Mouse (Mus musculus) embryo, embryonic 10.5 days (tissue): Measurements from ENCODE around the gene Zcwpw1.
A peak's percentile ranks its signal among the peaks of the same experiment; 100 is the strongest.
"Not testable (repeated sequence)": the region's sequence is repeated elsewhere in the genome, so short reads cannot be mapped to it uniquely, and the experiment has no call there.

Experiments used
- DNase-seq: peaks from one replicate; pipeline ENCODE4 v3.0.0-alpha.2; 2015; ENCODE audit warnings: low spot score

The Zcwpw1 gene

DNA sequence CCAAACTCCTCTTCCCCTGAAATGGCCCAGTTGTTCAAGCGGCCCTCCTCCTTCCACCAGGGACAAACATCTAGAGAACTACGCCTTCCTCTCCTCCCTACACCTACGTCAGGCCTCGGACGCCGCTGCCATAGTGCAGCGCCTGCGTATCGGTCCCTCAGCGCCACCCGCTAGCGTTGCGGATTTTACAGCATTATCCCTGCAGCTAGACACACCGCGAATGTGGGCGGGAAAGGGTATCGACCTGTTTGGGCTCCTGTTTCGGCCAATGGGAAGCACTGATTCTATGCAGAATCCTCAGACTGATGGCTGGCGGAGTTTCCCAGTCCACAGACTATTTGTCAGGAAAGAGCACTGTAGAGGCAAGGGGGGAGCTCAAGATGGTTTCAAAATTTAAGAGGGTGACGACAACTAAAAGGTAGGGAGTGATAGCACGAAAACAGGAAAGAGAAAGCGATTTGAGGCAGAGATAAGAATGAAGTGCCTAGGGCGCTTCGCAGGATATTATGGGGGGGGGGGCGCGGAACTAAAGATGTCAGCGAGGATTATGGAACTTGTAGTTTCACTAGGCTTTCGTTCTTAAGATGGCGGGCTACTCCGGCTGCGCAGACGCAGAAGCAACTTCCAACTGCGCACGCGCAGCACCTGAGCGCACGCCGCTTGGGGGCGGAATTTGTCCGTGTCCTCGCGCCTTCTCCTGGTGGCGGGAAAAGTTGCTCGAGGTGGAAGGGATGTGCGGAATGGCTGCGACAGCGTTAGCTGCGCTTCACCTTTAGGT, at the start of gene Zcwpw1, which contains the start of gene Mepce:
TSS of gene Zcwpw1 (plus strand) at position 648 of the 778 bp plus-strand sequence.
TSS of gene Mepce (minus strand) at position 505 of the 778 bp plus-strand sequence.
- peak; percentile 97 for DNase-seq

DNA sequence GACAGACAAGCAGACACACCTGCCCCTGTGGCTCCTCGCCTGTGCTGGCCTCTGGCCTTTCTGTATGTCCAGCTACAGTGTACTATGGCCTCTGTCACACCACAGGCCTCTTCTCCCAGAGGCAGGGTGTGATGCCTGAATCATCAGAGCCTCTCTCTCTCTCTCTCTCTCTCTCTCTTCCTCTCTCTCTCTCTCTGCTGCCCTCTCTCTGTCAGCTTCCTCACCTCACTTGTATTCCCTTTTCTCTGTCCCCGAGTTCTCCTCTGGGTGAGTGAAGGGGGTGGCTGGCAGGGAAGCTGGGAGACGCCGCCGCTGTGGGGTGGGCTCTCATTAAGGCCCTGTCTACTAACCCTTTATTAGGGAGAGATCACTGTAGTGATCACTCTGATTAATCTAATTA, 49.1 kb upstream of the Zcwpw1 start:
- peak; percentile 25 for DNase-seq

GRCm38 (mm10) chr5:137739471-137739870, 48.1 kb upstream of the Zcwpw1 start:
- no peak for DNase-seq

DNA sequence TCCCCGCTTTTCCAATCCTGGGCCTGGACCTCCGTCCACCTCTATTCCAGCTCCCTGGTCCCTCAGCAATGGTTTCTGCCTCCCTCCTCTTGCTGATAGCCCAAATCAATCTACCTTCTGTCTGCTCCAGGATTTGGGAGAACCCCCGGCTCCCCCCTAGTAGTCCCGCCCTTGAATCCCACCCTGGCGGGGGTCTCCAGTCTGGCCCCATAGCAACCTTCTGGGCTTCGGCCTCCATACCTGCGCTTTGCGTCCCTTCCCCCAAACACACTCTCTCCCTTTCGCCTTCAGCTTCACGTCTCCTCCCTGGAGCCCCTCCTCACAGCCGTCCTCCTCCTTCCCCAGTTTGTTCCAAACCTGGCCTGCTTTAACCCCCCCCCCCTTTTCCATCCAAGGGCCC, 47.1 kb upstream of the Zcwpw1 start:
- DNase-seq: no peak

DNA sequence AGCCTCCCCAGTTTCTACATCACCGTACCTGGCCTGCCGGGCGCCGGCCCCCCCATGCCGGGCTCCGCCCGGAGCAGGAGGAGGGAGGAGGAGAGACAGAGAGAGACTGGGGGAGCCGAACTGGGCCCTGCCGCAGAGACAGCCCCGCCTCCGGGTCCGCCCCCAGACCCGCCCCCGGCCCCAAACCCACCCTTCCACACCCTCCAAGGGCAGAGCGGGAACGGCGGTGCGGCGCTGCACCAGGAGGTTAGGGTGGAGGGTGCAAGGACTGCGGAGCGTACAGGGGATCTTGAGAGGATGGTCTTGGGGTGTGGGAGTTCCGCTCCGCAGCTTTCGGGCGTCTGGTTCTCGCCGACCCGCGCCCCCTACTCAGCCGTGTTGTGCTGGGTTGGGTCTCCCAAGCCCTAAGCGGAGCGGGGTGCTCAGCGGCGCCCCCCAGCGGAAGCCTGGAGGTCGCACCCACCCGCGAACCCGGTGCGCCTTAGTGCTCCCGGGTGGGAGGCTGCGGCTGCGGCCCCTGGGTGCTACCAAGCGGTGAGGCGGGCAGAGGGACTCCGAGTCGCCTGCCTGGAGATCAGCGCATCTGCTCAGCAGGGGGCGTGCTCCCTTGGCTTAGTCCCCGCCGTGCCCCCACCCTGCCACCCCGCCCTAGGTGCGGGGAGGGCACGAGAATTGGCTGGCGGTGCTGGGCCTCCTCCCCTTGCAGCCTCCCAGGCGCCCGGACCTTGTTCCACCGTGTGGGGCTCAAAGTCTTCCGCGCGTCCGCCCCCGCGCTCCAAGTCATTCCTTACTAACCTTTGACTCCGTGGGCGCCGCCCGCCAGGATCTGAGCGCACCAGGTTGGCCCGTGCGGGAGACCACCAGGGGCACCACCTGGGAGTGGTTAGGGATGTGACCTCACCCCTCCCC, 46.3 kb upstream of the Zcwpw1 start, which contains the start of gene Nyap1:
TSS of gene Nyap1 (minus strand) at position 585 of the 909 bp plus-strand sequence.
- DNase-seq: peak; percentile 83

- DNase-seq: no peak
Measured at GRCm38 (mm10) chr5:137742048-137742447, 45.5 kb upstream of the Zcwpw1 start.

DNA sequence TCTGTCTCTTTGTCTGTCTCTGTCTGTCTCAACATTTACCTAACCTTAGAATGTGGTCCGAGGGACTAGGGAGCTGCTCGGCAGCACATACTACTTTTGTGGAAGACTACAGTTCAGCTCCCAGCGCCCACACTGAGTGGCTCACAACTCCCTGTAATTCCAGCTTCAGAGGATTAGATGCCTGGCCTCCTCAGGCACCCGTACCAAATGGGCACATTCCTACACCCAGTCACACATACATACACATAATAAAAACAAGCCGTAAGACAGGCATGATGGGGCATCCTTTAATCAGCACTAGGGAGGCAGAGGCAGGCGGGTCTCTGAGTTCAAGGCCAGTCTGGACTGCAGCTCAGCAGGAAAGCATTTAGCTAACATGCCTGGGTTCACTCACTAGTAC, 44.8 kb upstream of the Zcwpw1 start:
- DNase-seq: no peak

- no peak for DNase-seq
Measured at GRCm38 (mm10) chr5:137744197-137744596, 43.4 kb upstream of the Zcwpw1 start.

GRCm38 (mm10) chr5:137745214-137746171, 42.1 kb upstream of the Zcwpw1 start, which contains the start of gene Tsc22d4:
Gene Tsc22d4, plus strand, starts transcription at chr5:137745730.
- peak; percentile 92 for DNase-seq

- peak; percentile 80 for DNase-seq
Measured at GRCm38 (mm10) chr5:137746282-137746850, 41.2 kb upstream of the Zcwpw1 start.

GRCm38 (mm10) chr5:137746851-137747325, 40.7 kb upstream of the Zcwpw1 start:
- peak; percentile 23 for DNase-seq

- DNase-seq: peak; percentile 32
Measured at GRCm38 (mm10) chr5:137747326-137747961, 40.2 kb upstream of the Zcwpw1 start.

DNA sequence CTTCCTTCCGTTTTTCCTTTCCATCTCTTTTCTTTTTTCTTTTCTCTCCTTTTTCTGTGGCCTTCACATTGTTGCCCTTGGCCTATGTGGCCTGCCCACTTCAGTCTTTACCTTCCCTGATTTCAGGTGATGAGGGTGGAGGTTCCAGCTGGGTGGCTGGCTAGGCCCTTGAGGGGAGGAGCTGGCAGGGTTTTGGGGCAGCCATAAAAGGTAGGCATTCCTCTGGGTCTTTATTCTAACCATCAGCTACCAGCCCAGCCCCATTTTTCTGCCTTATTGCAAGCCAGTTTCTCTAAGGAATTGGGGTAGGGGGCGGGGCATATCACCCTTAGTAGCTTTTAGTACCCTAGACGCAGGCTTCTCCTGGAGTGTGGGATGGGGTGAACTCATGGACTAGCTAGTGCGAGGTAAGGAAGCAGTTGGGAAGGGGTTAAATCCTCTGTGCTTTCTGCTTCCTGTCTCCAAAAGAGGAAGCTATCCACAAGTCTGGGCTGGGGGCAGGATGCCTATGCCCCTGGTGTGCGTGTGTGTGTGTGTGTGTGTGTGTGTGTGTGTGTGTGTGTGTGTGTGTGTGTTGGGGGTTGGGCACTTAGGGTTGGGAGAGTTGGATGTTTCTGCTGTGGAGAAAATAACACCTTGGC, 39.3 kb upstream of the Zcwpw1 start:
- DNase-seq: peak; percentile 49

- no peak for DNase-seq
Measured at GRCm38 (mm10) chr5:137749196-137749836, 38.3 kb upstream of the Zcwpw1 start.

DNA sequence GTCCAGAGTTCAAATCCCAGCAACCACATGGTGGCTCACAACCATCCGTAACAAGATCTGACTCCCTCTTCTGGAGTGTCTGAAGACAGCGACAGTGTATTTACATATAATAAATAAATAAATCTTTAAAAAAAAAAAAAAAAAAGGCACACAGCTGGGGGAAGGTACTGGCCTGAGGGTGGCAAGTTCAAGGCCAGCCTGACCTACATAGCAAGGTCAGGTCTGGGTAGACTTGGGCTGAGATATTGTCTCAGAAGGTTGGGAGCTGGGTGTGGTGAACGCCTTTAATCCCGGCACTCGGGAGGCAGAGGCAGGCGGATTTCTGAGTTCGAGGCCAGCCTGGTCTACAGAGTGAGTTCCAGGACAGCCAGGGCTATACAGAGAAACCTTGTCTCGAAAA, 37.4 kb upstream of the Zcwpw1 start:
- not testable (repeated sequence) for DNase-seq

GRCm38 (mm10) chr5:137751221-137751887, 36.2 kb upstream of the Zcwpw1 start:
- no peak for DNase-seq

GRCm38 (mm10) chr5:137751988-137752387, 35.6 kb upstream of the Zcwpw1 start:
- no peak for DNase-seq

- DNase-seq: no peak
Measured at GRCm38 (mm10) chr5:137753111-137753832, 34.3 kb upstream of the Zcwpw1 start.
